Mouse (Mus musculus) common myeloid progenitor, adult 5-6 weeks (primary cell): Measurements from ENCODE around the gene Senp1. TPM values are rescaled to one million over a fixed set of nuclear protein-coding genes. Genes with fewer than 3 reads are reported as not detected.

Source experiments
- ATAC-seq: replicated peaks from 2 replicates; pipeline ENCODE4 v1.8.0; 2016; ENCODE audit warnings: low read depth, mild to moderate bottlenecking, moderate TSS enrichment, inconsistent platforms; ENCODE audit not compliant: poor library complexity, severe bottlenecking
- total RNA-seq: library from RNA; stranded (forward); fragments of 200-1000, 187-1606 nt; gene quantifications from 2 replicates; pipeline ENCODE4 v1.2.3, GENCODE M21; 2017

The Senp1 gene
- total RNA-seq, 1 experiment from 2014 or later: 56.1 TPM

DNA sequence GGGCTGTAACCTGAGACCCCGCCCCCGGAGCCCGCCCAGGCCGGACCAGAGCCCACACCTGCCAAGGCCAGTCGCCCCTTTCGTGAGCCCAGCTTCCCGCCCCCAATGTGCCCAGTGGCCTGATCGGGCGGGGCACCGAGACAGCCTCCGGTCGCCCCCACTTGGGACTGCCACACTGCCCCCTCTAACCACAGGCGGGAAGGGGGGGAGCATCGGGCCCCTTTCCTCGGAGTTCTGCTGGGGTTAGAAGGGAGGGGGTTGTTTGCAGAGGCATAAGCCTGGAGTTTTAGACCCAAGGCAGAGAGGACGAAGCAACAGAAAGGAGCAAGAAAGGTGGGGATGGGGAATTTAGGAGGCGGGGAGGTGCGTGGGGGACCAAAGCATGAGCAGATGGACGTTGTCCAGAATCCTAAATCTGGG, 88.8 kb downstream of the Senp1 start:
- ATAC-seq: no peak

- ATAC-seq: no peak; the same call in 1 of the 2 replicates
Measured at GRCm38 (mm10) chr15:98003822-98004739, 89.5 kb downstream of the Senp1 start, which contains the start of gene Col2a1. Gene Col2a1, minus strand, starts transcription at chr15:98004695.

- no peak for ATAC-seq
Measured at GRCm38 (mm10) chr15:98002991-98003821, 90.3 kb downstream of the Senp1 start.

DNA sequence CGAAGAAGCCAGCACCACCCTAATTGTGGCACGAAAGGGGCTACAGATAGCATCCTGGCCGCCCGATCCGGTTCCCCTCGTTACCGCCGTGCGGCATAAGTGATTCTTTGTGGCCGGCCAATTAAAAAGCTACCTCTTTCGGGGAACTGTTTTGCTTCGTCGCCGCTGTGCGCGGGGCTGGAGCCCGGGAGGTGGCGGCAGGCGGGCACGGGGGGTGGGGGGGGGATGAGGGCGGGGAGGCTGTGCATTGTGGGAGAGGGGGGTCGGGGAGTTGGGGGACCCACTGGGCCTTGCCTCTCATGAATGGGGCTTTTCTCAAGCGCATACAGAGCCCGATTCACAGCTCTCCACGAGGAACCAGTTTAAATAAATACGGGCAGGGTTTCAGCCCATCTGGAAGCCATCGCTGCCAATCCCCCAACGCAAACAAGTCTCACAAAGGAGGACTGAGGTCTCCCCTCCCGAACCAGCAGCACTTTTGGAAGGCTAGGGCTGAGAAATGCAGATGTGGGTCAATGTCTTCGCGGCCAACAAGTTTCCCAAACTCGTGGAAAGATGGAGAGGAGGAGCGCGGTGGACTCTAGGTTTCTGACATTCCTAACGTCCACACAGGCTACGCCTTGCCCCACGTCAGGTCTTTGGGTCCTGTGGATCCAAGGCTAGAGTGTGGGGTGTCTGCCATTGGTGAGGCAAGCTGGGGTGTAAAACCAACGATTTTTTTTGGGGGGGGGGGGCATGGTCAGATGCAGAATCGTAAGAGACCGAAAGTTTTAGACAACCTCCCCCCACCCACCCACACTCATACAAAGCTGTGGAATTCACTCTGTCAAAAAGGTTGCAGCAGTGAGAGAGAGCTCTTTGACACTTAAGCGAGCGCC, 91.2 kb downstream of the Senp1 start:
- ATAC-seq: 0 out of 2 replicates have a peak, but pooled peaks have one; percentile 9

GRCm38 (mm10) chr15:98001321-98002112, 92.0 kb downstream of the Senp1 start:
- 0 out of 2 replicates have a peak, but pooled peaks have one; percentile 6 for ATAC-seq

GRCm38 (mm10) chr15:97999991-98000390, 93.6 kb downstream of the Senp1 start:
- no peak for ATAC-seq

- ATAC-seq: no peak
Measured at GRCm38 (mm10) chr15:97999546-97999945, 94.0 kb downstream of the Senp1 start.

- no peak for ATAC-seq
Measured at GRCm38 (mm10) chr15:97996716-97997256, 96.8 kb downstream of the Senp1 start.

- ATAC-seq: peak; percentile 96
Measured at GRCm38 (mm10) chr15:97992712-97993286, 100.7 kb downstream of the Senp1 start.

GRCm38 (mm10) chr15:97992027-97992711, 101.4 kb downstream of the Senp1 start:
- peak; percentile 28 for ATAC-seq

- ATAC-seq: no peak
Measured at GRCm38 (mm10) chr15:97991285-97991895, 102.2 kb downstream of the Senp1 start.

DNA sequence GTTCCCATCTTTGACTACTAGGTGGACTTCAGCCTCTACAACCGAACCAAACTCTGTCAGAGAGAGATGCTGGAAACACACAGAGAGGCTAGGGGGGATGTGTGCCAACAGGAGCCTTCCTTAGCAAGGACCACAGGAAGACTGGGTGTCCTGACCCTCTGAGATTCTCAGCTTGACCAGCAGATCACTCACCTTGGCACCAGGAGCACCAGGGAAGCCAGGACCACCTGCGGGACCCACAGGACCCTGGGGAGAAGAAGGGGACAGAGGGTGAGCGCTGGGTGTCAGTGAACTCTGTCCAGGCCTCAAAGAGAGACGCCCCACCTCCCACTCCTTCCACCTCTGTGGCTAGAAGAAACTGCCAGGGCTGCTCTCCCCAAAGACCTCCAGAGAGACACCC, 102.8 kb downstream of the Senp1 start:
- no peak for ATAC-seq

DNA sequence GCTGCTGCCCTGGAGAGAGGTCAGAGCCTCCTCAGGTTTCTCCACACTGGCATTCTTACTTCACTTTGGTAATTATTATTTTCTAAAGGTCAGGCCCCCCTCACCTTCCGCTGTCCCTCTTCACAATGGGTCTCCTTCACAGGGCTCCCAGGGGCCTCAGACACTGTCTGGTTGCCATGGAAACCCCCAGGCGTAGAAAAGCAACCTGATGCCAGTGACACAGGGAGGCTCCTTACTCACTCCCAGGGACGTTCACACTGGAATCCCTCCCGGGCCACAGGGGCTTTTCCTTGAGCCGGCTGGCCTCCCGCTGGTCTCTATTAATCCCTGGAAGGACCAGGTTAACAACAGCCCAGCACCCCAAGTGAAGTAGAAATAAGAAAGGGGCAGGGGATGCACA, 103.4 kb downstream of the Senp1 start:
- ATAC-seq: no peak

DNA sequence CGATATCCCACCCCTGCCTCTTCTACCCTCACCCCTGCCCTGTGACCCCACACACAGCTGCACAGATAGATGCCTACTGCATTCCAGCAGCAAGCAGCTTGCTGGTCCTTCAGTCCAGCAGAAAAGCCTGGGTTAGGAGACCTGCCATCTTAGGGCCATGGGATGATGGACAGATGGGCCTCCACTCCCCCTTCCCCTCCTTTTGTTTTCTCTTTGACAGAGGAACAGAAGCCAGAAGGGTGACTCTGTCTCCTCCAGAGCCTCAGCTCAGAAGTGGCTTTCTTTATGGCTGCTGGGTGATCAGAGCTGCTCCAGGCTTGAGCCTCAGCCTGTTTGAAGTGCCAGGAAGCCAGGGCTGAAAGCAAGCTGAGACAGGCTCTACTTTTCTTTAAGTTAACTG, 104.0 kb downstream of the Senp1 start:
- ATAC-seq: no peak
